Mouse (Mus musculus): Measurements from ENCODE around the gene Tctex1d1.

- TF ChIP-seq POLR2A (IDR thresholded peaks at IDR 0.05; ENCODE audit: borderline replicate concordance, insufficient read depth, low read length) (no peak), CTCF (IDR thresholded peaks at IDR 0.05; ENCODE audit: borderline replicate concordance, insufficient read depth, low read depth, low read length) (no peak)
Measured at GRCm38 (mm10) chr4:102952476-102952875, 25.9 kb upstream of the Tctex1d1 start.
